Mouse (Mus musculus): ENCODE measurements around the gene Nop9.
A peak's percentile ranks its signal among the peaks of the same experiment; 100 is the strongest.

Gene Nop9

GRCm38 (mm10) chr14:55777806-55778205, 32.3 kb downstream of the Nop9 start:
- peak in 1 of 2 experiments; percentile 2 for DNase-seq

- DNase-seq = peak in 1 of 2 experiments; percentile 2
Observed at GRCm38 (mm10) chr14:55778686-55779085, 33.2 kb downstream of the Nop9 start.

GRCm38 (mm10) chr14:55779656-55780055, 34.2 kb downstream of the Nop9 start:
- peak in 1 of 2 experiments; percentile 2 for DNase-seq

GRCm38 (mm10) chr14:55780736-55781135, 35.2 kb downstream of the Nop9 start:
- no peak for DNase-seq

- peak; percentile 80 to 86 for DNase-seq
Observed at GRCm38 (mm10) chr14:55781310-55781709, 35.8 kb downstream of the Nop9 start.

GRCm38 (mm10) chr14:55782361-55782960, 37.0 kb downstream of the Nop9 start:
- peak in 1 of 2 experiments; percentile 6 for DNase-seq

- peak in 1 of 2 experiments; percentile 13 for DNase-seq
Observed at GRCm38 (mm10) chr14:55783171-55783957, 37.9 kb downstream of the Nop9 start.

- DNase-seq = peak in 1 of 2 experiments; percentile 8
Observed at GRCm38 (mm10) chr14:55783958-55784235, 38.4 kb downstream of the Nop9 start, which contains the start of gene Adcy4. Gene Adcy4, minus strand, starts transcription at chr14:55784095.

- peak in 1 of 2 experiments; percentile 13 for DNase-seq
Observed at GRCm38 (mm10) chr14:55785195-55785594, 39.7 kb downstream of the Nop9 start.

- DNase-seq = no peak
Observed at GRCm38 (mm10) chr14:55787731-55788130, 42.2 kb downstream of the Nop9 start.

- peak in 1 of 2 experiments; percentile 9 for DNase-seq
Observed at GRCm38 (mm10) chr14:55788256-55789050, 43.0 kb downstream of the Nop9 start, which contains the start of gene Ripk3. Gene Ripk3, minus strand, starts transcription at chr14:55788865.

GRCm38 (mm10) chr14:55793461-55793860, 48.0 kb downstream of the Nop9 start:
- DNase-seq = peak in 1 of 2 experiments; percentile 0

GRCm38 (mm10) chr14:55793946-55794345, 48.5 kb downstream of the Nop9 start:
- peak in 1 of 2 experiments; percentile 2 for DNase-seq

- DNase-seq = peak in 1 of 2 experiments; percentile 0
Observed at GRCm38 (mm10) chr14:55795380-55796163, 50.1 kb downstream of the Nop9 start.

Data from cerebellum, postnatal 10 days (tissue).